Mouse (Mus musculus) layer of hippocampus, adult 2 months (tissue): ENCODE measurements around the gene Cdc40. TPM values are rescaled to one million over a fixed set of nuclear protein-coding genes. Genes with fewer than 3 reads are reported as not detected.

Experiments used
- DNase-seq, 2 experiments: peaks; one replicate each; pipeline ENCODE4 v3.0.0; 2022; ENCODE audit warnings: low spot score in 2 of 2
- H3K27ac ChIP-seq: fragments of 200-600 bp; 2 replicates; pipeline ENCODE4 v1.8.1; 2022
- H3K4me3 ChIP-seq: fragments of 200-600 bp; 2 replicates; pipeline ENCODE4 v1.8.1; 2022; ENCODE audit warnings: mild to moderate bottlenecking
- CTCF ChIP-seq: fragments of 200-600 bp; conservative IDR thresholded peaks from 2 replicates; pipeline ENCODE4 v1.8.1; 2022; ENCODE audit warnings: antibody characterized with exemption, mild to moderate bottlenecking, moderate library complexity
- total RNA-seq, 2 experiments: library from RNA; stranded (reverse); gene quantifications; 2 replicates each; pipeline ENCODE4 v1.2.3; 2021

Gene Cdc40
- total RNA-seq, 2 experiments from 2014 or later = 67.1 to 73.9 TPM

GRCm38 (mm10) chr10:40806221-40806620 lies 76.9 kb downstream of the Cdc40 start:
- no peak overlapping the region for H3K27ac ChIP-seq
- no peak overlapping the region for H3K4me3 ChIP-seq
- TF ChIP-seq CTCF = no peak
- DNase-seq = no peak

DNA sequence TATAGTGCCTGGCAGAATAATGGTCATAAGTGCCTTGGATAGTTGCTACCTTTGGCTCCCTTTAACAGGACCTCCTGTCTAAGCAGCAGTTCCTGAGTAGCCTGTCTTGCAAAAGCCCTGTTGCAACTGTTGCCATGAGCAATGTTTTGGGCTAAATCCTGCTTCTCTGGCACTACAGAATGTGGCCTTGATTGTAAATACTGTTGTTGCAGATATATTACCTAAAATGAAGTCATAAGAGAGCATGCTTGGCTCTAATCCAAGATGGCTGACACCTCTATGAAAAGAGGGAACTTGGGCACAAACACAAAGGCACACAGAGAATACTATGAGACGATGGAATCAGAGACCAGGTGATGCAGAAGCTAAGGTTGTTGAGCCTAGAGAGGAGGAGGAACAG lies 77.9 kb downstream of the Cdc40 start:
- DNase-seq = no peak
- Histone ChIP-seq H3K4me3 (no peak overlapping the region), H3K27ac (peak overlapping the region; percentile 55)
- no peak for TF ChIP-seq CTCF

DNA sequence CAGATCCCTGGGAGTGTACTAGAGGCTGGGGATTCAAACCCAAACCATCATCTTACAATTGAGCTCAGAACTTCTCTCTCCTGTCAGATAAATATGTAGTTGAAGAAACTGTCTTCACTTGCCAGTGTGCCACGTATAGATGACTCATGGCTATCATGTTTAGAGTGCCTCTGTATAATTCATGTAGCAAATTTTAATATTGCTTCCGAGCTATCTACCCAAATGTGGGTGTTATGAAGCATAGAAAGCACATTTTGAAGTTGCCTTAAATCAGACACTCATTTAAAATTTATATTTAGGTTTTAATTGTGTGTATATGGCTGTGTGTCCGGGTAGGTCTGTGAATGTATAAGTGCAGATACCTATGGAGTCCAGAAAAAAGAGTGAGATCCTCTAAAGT lies 91.0 kb downstream of the Cdc40 start:
- DNase-seq = no peak
- H3K4me3 ChIP-seq = no peak overlapping the region
- peak overlapping the region; percentile 87 for H3K27ac ChIP-seq
- no peak for TF ChIP-seq CTCF

GRCm38 (mm10) chr10:40790406-40790805 lies 92.7 kb downstream of the Cdc40 start:
- peak overlapping the region; percentile 84 for H3K27ac ChIP-seq
- no peak overlapping the region for H3K4me3 ChIP-seq
- no peak for DNase-seq
- no peak for TF ChIP-seq CTCF

Other genes starting within 250 kb of the Cdc40 start
- 1 to 10 TPM; 2.0 to 2.8 TPM for gene Mettl24, start 200.0 kb downstream of the Cdc40 start, total RNA-seq
- gene Wasf1, start 164 bp upstream of the Cdc40 start, total RNA-seq = 100 to 1,000 TPM; 412 to 418 TPM
- 1 to 10 TPM in 1 of 2 experiments, under 1 TPM in 1; 0.64 to 1.1 TPM for gene Gpr6, start 189.0 kb upstream of the Cdc40 start, total RNA-seq